Mouse (Mus musculus) spleen, adult 2 months (tissue): ENCODE measurements around the gene Cfap298.

ENCODE experiments used
- CTCF ChIP-seq: fragments of 200-500 bp; IDR thresholded peaks from 2 replicates; pipeline ENCODE4 v1.5.1; 2011; ENCODE audit warnings: mild to moderate bottlenecking, inconsistent platforms; ENCODE audit not compliant: insufficient read depth, insufficient read length, insufficient replicate concordance; ENCODE audit errors: extremely low read depth
- POLR2A ChIP-seq: fragments of 200-500 bp; IDR thresholded peaks from 2 replicates; pipeline ENCODE4 v1.6.1; 2011; ENCODE audit warnings: low read depth, low read length, inconsistent platforms

DNA sequence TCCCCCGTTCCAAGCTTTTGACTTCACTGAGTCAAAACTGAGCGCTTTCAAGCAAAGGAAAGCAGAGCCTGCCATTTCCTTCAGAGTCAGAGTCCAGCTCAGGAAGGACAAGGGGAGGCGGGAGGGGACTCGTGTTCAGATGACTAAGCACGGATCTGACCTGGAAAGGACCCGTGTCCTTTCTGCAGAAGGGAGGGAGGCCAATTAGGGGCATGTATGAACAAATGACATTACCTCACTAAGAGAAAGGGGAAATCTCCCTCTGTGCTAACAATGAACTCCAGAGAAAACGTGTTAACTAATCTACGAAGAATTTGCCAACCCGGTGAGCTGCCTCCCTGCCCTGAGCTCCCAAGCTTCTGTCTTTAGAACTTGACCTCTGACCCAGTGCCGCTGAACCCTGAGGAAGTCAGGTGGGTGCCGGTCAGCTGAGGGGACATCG, 18.9 kb downstream of the Cfap298 start:
- TF ChIP-seq CTCF (no peak), POLR2A (no peak)
